Mouse (Mus musculus): ENCODE measurements around the gene Cyp24a1. TPM values are rescaled to one million over a fixed set of nuclear protein-coding genes. Genes with fewer than 3 reads are reported as not detected.

Cyp24a1 gene
- polyA plus RNA-seq (2014; fragmentation: Nextera tagmentation; extraction: Ambion mirVana), result not detected in 2 replicates

GRCm38 (mm10) chr2:170497091-170497566, at the start of gene Cyp24a1:
Gene Cyp24a1 (minus strand): TSS chr2:170497145.
- Histone ChIP-seq H3K27ac (replicated peaks; ENCODE audit: low read depth, low read length) (no peak within 1 kb of the TSS), H3K4me2 (ENCODE audit: low read depth, low read length) (peak within 1 kb of the TSS; percentile 46), H3K27me3 (replicated peaks; ENCODE audit: control insufficient read depth, insufficient read depth, low read length) (peaks cover 62% of the 10 kb centered on the region), H3K9ac (ENCODE audit: low read depth, low read length) (peak within 1 kb of the TSS; percentile 1; the same call in 1 of the 2 replicates), H3K36me3 (ENCODE audit: control insufficient read depth, insufficient read depth, low read length) (no peaks in the 10 kb centered on the region), H3K4me3 (ENCODE audit: low read depth, low read length) (peak within 1 kb of the TSS; percentile 30), H3K9me3 (ENCODE audit: control insufficient read depth, low read length) (no peaks in the 10 kb centered on the region), H3K4me1 (ENCODE audit: control insufficient read depth, insufficient read depth, low read length) (peaks cover 12% of the 10 kb centered on the region)
- ATAC-seq (ENCODE audit: low read depth) (peak; percentile 85; the same call in 1 of the 2 replicates), DNase-seq (ENCODE audit: low spot score) (peak; percentile 59)
- 0% methylated on average over 21 of the region's 36 CpGs for WGBS

- Histone ChIP-seq H3K27ac (replicated peaks; ENCODE audit: low read depth, low read length) (no peak overlapping the region), H3K4me2 (ENCODE audit: low read depth, low read length) (no peak overlapping the region), H3K4me1 (ENCODE audit: control insufficient read depth, insufficient read depth, low read length) (peaks cover 23% of the 10 kb centered on the region), H3K27me3 (replicated peaks; ENCODE audit: control insufficient read depth, insufficient read depth, low read length) (no peaks in the 10 kb centered on the region), H3K9me3 (ENCODE audit: control insufficient read depth, low read length) (no peaks in the 10 kb centered on the region), H3K4me3 (ENCODE audit: low read depth, low read length) (no peak overlapping the region), H3K36me3 (ENCODE audit: control insufficient read depth, insufficient read depth, low read length) (no peaks in the 10 kb centered on the region), H3K9ac (ENCODE audit: low read depth, low read length) (no peak overlapping the region)
- 57% methylated on average over 4 of the region's 4 CpGs for WGBS
- DNase-seq (ENCODE audit: low spot score), result no peak
- no peak for ATAC-seq (ENCODE audit: low read depth)
Measured at GRCm38 (mm10) chr2:170545745-170546144, 48.8 kb upstream of the Cyp24a1 start.

- no peak for DNase-seq (ENCODE audit: low spot score)
- Histone ChIP-seq H3K4me2 (ENCODE audit: low read depth, low read length) (no peak overlapping the region), H3K9me3 (ENCODE audit: control insufficient read depth, low read length) (no peaks in the 10 kb centered on the region), H3K27me3 (replicated peaks; ENCODE audit: control insufficient read depth, insufficient read depth, low read length) (no peaks in the 10 kb centered on the region), H3K4me1 (ENCODE audit: control insufficient read depth, insufficient read depth, low read length) (peaks cover 18% of the 10 kb centered on the region), H3K9ac (ENCODE audit: low read depth, low read length) (no peak overlapping the region), H3K27ac (replicated peaks; ENCODE audit: low read depth, low read length) (no peak overlapping the region), H3K4me3 (ENCODE audit: low read depth, low read length) (no peak overlapping the region), H3K36me3 (ENCODE audit: control insufficient read depth, insufficient read depth, low read length) (no peaks in the 10 kb centered on the region)
- 80% methylated on average over 7 of the region's 7 CpGs for WGBS
- no peak for ATAC-seq (ENCODE audit: low read depth)
Measured at GRCm38 (mm10) chr2:170544950-170545349, 48.0 kb upstream of the Cyp24a1 start.

- Histone ChIP-seq H3K4me3 (ENCODE audit: low read depth, low read length) (no peak overlapping the region), H3K9ac (ENCODE audit: low read depth, low read length) (no peak overlapping the region), H3K36me3 (ENCODE audit: control insufficient read depth, insufficient read depth, low read length) (no peaks in the 10 kb centered on the region), H3K4me1 (ENCODE audit: control insufficient read depth, insufficient read depth, low read length) (peaks cover 14% of the 10 kb centered on the region; the same call in 1 of the 2 replicates), H3K4me2 (ENCODE audit: low read depth, low read length) (no peak overlapping the region), H3K9me3 (ENCODE audit: control insufficient read depth, low read length) (no peaks in the 10 kb centered on the region), H3K27me3 (replicated peaks; ENCODE audit: control insufficient read depth, insufficient read depth, low read length) (no peaks in the 10 kb centered on the region), H3K27ac (replicated peaks; ENCODE audit: low read depth, low read length) (no peak overlapping the region)
- DNase-seq (ENCODE audit: low spot score) (peak; percentile 45), ATAC-seq (ENCODE audit: low read depth) (0 out of 2 replicates have a peak, but pooled peaks have one; percentile 60)
- 83% methylated on average over 3 of the region's 3 CpGs for WGBS
Measured at GRCm38 (mm10) chr2:170544159-170544558, 47.2 kb upstream of the Cyp24a1 start.

- H3K36me3 ChIP-seq (ENCODE audit: control insufficient read depth, insufficient read depth, low read length), result no peaks in the 10 kb centered on the region
- 57% methylated on average over 4 of the region's 5 CpGs for WGBS
- no peaks in the 10 kb centered on the region for H3K27me3 ChIP-seq (replicated peaks; ENCODE audit: control insufficient read depth, insufficient read depth, low read length)
- peak; percentile 31; the same call in 1 of the 2 replicates for ATAC-seq (ENCODE audit: low read depth)
- no peaks in the 10 kb centered on the region for H3K9me3 ChIP-seq (ENCODE audit: control insufficient read depth, low read length)
- H3K4me2 ChIP-seq (ENCODE audit: low read depth, low read length), result no peak overlapping the region
- no peak overlapping the region for H3K9ac ChIP-seq (ENCODE audit: low read depth, low read length)
- H3K27ac ChIP-seq (replicated peaks; ENCODE audit: low read depth, low read length), result no peak overlapping the region
- no peak for DNase-seq (ENCODE audit: low spot score)
- no peak overlapping the region for H3K4me3 ChIP-seq (ENCODE audit: low read depth, low read length)
- H3K4me1 ChIP-seq (ENCODE audit: control insufficient read depth, insufficient read depth, low read length), result peaks cover 14% of the 10 kb centered on the region; the same call in 1 of the 2 replicates
Measured at GRCm38 (mm10) chr2:170543625-170544024, 46.7 kb upstream of the Cyp24a1 start.

- WGBS, result 85% methylated on average over 9 of the region's 9 CpGs
- no peak overlapping the region for H3K9ac ChIP-seq (ENCODE audit: low read depth, low read length)
- no peaks in the 10 kb centered on the region for H3K4me1 ChIP-seq (ENCODE audit: control insufficient read depth, insufficient read depth, low read length)
- no peaks in the 10 kb centered on the region for H3K9me3 ChIP-seq (ENCODE audit: control insufficient read depth, low read length)
- no peaks in the 10 kb centered on the region for H3K36me3 ChIP-seq (ENCODE audit: control insufficient read depth, insufficient read depth, low read length)
- ATAC-seq (ENCODE audit: low read depth) (no peak), DNase-seq (ENCODE audit: low spot score) (no peak)
- H3K27me3 ChIP-seq (replicated peaks; ENCODE audit: control insufficient read depth, insufficient read depth, low read length), result no peaks in the 10 kb centered on the region
- H3K4me2 ChIP-seq (ENCODE audit: low read depth, low read length), result no peak overlapping the region
- H3K27ac ChIP-seq (replicated peaks; ENCODE audit: low read depth, low read length), result no peak overlapping the region
- H3K4me3 ChIP-seq (ENCODE audit: low read depth, low read length), result no peak overlapping the region
Measured at GRCm38 (mm10) chr2:170539211-170539610, 42.3 kb upstream of the Cyp24a1 start.

- DNase-seq (ENCODE audit: low spot score) (no peak), ATAC-seq (ENCODE audit: low read depth) (no peak)
- H3K27ac ChIP-seq (replicated peaks; ENCODE audit: low read depth, low read length), result no peak overlapping the region
- no peak overlapping the region for H3K4me2 ChIP-seq (ENCODE audit: low read depth, low read length)
- no peaks in the 10 kb centered on the region for H3K27me3 ChIP-seq (replicated peaks; ENCODE audit: control insufficient read depth, insufficient read depth, low read length)
- no peak overlapping the region for H3K4me3 ChIP-seq (ENCODE audit: low read depth, low read length)
- no peaks in the 10 kb centered on the region for H3K4me1 ChIP-seq (ENCODE audit: control insufficient read depth, insufficient read depth, low read length)
- no peak overlapping the region for H3K9ac ChIP-seq (ENCODE audit: low read depth, low read length)
- no peaks in the 10 kb centered on the region for H3K9me3 ChIP-seq (ENCODE audit: control insufficient read depth, low read length)
- H3K36me3 ChIP-seq (ENCODE audit: control insufficient read depth, insufficient read depth, low read length), result no peaks in the 10 kb centered on the region
Measured at GRCm38 (mm10) chr2:170535841-170536240, 38.9 kb upstream of the Cyp24a1 start.

GRCm38 (mm10) chr2:170534803-170535174, 37.8 kb upstream of the Cyp24a1 start:
- Histone ChIP-seq H3K4me2 (ENCODE audit: low read depth, low read length) (no peak overlapping the region), H3K4me3 (ENCODE audit: low read depth, low read length) (no peak overlapping the region), H3K4me1 (ENCODE audit: control insufficient read depth, insufficient read depth, low read length) (no peaks in the 10 kb centered on the region), H3K9me3 (ENCODE audit: control insufficient read depth, low read length) (no peaks in the 10 kb centered on the region), H3K9ac (ENCODE audit: low read depth, low read length) (no peak overlapping the region), H3K36me3 (ENCODE audit: control insufficient read depth, insufficient read depth, low read length) (no peaks in the 10 kb centered on the region), H3K27me3 (replicated peaks; ENCODE audit: control insufficient read depth, insufficient read depth, low read length) (no peaks in the 10 kb centered on the region), H3K27ac (replicated peaks; ENCODE audit: low read depth, low read length) (no peak overlapping the region)
- ATAC-seq (ENCODE audit: low read depth) (no peak), DNase-seq (ENCODE audit: low spot score) (no peak)
- WGBS, result 90% methylated on average over 11 of the region's 11 CpGs

- Histone ChIP-seq H3K27ac (replicated peaks; ENCODE audit: low read depth, low read length) (no peak overlapping the region), H3K36me3 (ENCODE audit: control insufficient read depth, insufficient read depth, low read length) (no peaks in the 10 kb centered on the region), H3K4me3 (ENCODE audit: low read depth, low read length) (no peak overlapping the region), H3K4me2 (ENCODE audit: low read depth, low read length) (no peak overlapping the region), H3K9ac (ENCODE audit: low read depth, low read length) (no peak overlapping the region), H3K4me1 (ENCODE audit: control insufficient read depth, insufficient read depth, low read length) (no peaks in the 10 kb centered on the region), H3K9me3 (ENCODE audit: control insufficient read depth, low read length) (no peaks in the 10 kb centered on the region), H3K27me3 (replicated peaks; ENCODE audit: control insufficient read depth, insufficient read depth, low read length) (no peaks in the 10 kb centered on the region)
- ATAC-seq (ENCODE audit: low read depth) (peak; percentile 78; the same call in 1 of the 2 replicates), DNase-seq (ENCODE audit: low spot score) (no peak)
- WGBS, result 50% methylated on average over 11 of the region's 12 CpGs
Measured at GRCm38 (mm10) chr2:170534116-170534802, 37.3 kb upstream of the Cyp24a1 start.
